Mouse (Mus musculus) lung, postnatal 10 days (tissue): ENCODE results near the gene Med13.

Experiments
- DNase-seq: peaks from one replicate; pipeline ENCODE4 v3.0.0; 2021

The Med13 gene

DNA sequence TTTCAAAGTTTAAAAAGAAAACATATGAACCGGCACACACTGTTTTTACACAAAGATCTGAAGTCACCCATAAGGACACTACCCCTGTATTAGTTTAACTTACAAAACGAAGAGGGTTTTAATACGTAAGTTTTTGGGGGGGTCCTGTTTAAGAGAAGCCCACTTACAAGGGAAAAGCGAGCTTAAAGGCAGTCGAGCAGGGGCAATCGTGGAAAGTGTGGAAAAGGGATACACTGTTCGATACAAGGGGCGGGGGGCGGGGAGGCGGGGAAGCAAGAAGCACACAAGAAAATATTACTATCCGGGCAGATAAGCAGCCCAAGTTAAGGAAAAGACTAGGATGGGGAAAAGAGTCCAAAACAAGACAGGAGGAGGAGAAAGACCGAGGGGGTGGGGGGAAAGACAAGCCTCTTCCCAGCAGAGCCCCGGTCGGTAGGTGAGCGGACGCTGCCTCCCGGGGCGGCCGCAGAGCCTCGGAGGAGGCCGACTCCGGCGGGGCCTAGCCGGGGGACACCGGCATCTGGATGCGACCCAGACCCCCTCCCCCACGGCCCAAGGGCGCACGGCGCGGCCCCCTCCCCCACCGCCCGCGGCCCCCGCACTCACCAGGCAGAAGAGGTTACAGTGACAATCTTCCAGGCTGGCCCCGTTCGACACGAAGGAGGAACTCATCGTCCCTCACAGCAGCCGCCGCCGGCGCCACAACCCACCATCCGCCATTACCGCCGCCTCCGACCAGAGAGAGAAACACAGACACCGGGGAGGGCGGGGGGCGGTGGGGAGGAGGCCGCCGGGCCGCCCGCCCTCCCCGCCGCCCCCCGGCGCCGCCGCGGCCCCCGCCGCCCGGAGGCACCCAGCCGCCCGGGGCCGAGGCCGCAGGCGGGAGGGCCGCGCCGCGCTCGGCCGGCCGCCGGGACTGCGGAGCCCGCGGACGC lies at the start of gene Med13:
Med13 (minus strand) TSS at position 749 of the 935 bp plus-strand sequence.
- DNase-seq = peak; percentile 61

DNA sequence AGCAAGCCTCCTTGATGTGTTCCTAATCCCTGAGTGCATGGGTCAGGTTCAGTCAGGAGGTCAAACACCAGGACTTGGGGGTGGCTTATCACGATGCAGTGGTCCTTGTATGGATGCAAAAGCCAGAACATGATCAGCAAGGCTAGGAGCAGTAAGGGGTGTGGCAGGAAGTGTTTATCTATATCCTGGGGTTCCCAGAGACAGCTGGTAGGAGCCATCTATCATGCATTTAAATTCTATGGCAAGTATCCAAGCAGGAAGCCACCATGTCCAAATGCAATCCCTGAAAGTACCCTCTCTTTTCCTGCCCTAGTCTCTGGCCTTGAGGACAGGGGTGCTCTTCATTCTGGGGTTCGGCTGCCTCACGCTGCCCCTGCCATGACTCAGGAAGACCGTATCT lies 47.2 kb upstream of the Med13 start:
- no peak for DNase-seq

DNA sequence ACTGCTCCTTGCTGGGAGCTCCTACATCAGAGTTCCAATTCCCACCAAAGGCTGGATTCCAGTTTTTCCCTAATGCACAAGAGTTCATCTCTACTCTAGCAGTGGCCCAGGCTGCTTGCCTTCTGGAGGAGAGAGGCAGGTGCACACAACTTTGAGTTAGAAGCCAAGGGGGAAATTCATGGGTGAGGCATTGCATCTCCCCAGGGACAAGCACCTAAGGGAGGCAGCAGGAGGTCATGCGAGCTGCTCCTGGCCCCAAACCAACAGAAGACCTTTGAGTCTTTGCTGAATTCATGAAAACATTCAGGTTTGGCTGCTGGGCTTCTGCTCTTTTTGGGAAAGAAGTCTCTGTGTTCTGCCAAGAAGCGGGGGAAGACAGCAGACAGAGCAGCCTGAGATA lies 46.4 kb upstream of the Med13 start:
- DNase-seq = no peak

DNA sequence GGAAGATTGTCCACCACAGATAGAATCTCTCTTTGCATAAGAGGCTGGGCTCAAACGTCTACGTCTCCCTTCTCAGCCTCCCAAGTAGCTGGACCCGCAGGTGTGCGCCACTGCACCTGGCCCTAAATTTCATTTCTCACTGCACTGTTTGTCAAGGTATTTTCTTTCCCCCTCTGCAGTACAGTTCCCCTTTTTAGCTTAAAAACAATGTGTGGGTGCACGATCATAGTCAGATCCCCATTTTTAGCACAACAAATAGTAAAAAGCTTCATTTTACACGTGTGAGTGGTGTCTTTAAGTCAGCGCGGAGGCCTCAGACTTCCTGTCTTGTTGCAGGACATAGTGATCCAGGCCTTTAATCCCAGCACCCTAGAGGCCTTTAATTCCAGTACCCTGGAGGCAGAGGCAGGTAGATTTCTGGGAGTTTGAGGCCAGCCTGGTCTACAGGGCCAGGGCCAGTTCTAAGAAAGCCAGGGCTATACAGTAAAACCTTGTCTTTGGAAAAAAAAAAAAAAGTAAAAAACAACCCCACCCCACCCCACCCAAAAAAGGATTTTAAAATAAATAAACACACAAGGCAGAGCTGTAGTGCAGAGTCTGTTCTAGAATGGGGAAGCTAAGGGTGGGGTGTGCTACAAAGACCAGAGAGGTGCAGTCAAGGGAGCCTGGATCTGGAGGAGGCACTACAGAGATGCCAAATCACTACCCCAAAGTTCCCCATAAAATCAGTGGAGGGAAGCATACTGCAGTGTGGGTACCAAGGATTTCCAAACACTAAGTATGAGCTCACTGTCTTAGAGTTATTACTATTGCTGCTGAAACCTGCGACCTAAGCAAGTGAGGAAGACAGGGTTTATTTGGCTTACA lies 42.1 kb upstream of the Med13 start:
- DNase-seq = no peak

DNA sequence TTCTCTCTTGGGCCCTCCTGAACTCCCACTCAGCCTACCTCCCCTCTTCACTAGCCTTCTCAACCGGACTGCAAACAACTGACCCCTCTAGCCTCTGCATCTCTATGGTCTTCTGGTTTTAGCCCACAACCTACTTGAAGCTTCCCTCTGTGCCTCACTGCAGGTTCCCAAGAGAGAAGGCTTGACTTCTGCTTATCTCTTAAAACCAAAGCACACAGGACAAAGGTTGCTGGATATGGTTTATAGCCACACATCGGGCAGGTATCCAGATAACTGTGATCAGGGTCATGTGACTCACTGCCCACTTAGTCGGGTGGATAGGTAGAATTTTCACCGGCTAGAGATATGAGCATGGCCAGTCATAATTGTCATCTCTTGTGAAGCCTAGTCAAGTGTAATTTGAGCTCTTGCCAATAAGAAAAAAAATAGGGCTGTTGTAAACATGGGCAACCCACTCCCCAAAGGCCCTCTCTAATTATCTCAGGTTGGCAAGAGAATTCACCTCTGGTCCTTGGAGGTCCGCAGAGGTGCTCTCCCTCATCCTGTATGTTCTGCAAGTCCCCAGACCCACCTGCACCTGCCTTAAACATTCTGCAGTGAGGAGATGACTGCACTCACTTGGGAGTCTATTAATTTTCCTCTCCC lies 39.7 kb upstream of the Med13 start:
- DNase-seq = no peak

DNA sequence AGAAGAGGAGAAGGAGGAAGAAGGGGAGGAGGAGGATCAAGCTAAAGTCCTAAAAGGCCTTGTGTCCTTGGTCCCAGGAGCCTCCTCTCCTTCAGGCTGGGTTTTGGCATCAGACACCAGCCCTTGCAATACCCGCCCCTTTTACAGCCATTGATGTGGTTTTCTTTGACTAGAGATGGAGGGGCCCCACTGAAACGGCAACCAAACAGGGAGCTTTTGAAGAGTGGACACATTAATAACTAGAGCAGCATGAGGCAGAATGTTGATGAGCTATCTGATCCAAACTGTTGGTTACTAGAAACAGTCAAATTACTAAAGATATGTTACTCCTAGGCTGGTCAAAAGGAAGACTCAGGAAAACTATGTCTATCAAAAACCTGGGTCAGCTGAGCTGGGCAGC lies 39.1 kb upstream of the Med13 start:
- DNase-seq = no peak

DNA sequence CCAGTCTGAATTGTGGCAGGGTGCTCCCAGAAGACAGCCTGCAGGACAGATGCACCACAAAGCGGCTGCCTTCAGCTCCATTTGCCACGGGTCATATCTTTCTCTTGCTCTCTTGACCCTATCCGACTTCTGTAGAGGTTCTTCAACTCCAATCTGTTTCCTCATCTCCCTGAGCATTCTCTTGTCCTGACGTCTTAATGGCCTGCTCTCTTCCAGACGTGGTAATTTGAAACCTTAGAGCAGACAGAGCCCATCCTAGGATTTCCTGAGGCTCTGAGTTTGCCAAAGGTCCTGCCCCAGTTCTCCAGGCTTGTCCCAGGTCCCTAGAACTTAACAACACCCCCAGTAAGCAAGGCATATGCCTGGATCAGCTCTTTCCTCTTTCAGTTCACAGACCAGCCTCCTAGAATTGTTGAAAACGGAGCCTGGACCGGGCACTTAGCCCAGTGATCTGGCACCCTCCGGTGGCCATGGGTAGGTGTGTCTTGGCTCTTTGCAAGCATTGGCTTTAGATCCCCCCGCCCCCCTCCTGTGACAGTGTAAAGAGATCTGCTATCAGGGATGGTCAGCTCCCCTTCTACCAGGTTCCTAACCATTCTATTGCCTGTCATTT lies 38.2 kb upstream of the Med13 start:
- DNase-seq = peak; percentile 77

DNA sequence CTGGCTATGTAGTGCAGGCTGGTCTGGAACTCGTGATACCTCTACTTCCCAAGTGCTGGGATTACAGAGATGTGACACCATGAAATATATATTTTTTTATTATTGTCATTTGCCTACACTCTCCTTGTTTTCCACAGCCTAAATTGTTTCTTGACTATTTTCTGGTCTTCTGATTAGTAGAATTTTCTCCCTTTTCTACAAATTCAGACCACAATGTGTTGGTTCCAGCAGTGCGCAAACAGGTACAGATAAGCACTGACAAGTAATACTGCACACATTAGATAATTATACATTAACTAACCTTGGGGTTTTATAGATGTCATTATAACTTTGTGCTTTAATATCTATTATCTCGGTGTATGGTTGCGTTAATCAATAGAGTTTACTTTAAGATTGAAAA lies 37.7 kb upstream of the Med13 start:
- DNase-seq = no peak

DNA sequence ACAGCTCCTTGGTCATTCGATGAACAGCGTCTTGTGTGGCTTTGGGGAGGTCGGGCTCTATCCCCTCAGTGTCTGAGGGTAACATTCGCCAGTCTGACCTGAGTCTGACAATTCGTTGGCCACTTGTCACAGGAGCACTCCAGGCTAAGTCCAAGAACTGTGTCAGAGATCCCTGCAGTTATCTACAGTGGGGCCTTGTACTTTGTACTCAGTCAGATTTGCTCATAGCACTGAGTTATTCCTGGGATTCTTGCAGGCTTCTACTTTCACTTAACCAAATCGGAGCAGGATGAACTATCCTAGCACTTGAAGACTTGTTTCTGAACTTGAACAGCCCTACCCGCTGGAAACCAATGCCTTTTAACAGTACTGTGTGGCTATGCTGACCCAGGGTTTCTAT lies 34.3 kb upstream of the Med13 start:
- DNase-seq = no peak

DNA sequence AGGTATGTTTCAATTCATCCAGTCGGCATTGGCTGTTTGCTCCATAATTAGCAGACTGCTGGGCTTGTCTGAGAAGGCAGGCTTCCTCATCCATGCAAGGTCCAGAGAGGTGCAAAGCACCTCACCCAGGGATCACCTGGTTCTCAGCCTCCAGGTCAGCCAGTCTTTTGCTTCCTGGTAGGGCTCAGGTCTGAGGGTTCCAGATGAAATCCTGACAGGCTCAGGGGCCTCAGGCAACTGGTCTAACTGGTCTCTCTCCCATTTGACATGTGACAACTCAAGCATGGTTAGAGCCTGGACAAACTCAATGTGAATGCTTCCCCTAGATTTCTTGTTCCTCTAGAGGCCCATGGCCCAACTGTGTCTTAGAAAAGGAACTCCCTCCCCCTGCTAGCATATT lies 32.9 kb upstream of the Med13 start:
- DNase-seq = no peak

DNA sequence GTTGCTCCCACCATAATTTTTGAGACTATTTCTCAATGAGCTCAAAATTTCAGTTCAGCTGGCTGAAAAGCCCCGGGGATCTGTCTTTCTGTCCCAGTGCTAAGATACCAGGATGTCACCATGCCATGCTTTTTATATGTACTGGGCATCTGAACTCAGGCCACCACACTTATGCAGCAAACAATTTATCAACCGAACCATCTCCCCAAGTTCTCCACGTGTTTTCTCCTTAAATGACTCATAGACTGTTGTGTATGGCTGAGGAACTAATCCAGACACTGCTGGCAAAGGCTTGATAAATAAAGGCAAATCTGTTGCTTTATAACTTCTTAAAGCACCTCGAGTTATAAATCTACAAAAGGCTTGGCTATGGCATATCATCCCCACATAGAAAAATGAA lies 32.1 kb upstream of the Med13 start:
- no peak for DNase-seq

DNA sequence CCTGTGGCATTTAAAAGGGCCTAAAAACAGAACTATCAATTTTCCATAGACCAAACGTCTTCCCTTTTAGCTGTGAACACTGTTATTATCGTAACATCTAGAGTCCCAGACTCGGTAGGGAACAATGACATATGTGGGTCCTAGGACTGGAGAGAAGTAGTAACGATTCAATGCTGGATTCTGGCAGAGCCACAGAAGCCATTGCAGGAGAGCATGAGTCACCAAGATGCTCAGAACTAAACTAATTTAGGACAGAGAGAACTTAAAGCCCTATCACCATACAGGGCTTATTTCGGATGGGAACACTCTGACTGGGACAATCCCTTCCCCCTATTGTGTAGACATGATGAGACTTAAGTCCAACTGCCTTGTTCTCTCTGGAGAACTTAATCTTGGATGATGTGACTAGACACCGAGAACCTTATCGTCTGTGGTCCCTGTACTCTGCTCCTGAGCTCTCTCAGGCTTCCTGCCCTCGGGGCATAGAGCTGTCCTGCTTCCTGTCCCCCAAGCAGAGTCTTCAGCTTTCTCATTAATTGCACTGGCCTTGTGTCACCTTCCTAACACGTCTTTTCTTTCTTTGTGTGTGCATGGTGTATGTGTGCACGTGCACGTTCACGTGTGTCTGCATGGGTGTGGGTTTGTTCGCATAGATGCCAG lies 31.5 kb upstream of the Med13 start:
- DNase-seq = no peak

DNA sequence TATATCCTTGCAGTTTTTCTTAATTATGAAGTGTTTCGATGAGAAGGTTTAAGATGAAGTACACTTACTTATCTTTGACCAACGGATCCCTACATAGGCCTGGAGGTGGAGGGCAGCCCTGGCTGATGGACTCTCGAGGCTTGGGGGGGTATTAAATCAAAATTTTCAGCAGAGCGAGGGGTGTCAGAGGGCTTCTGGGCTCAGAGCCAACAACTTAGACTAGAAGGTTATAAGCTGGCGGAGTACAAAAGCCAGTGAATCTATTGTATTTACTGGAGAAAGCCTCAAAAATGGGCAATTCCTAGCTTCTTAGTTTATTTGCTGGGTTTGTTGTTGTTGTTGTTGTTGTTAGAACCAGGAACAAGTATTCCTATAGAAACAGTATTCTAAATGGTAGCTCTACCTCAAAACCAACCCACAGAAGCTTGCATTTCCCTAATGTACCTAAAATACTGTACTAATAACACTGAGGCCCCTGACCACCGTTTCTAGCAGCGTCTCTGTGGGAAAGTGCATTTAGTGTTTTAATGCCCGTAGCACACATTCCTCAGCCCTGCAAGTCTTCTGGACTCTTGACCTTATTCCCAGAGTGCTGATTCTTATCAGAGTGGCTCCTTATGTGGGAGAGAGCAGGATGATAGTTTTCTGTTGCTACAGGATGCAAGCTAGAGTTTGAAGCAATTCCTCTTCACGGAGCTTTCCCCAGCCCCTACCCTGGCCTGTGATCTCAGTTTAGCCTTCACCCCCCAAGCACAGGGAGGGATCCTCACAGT lies 29.9 kb upstream of the Med13 start:
- no peak for DNase-seq

DNA sequence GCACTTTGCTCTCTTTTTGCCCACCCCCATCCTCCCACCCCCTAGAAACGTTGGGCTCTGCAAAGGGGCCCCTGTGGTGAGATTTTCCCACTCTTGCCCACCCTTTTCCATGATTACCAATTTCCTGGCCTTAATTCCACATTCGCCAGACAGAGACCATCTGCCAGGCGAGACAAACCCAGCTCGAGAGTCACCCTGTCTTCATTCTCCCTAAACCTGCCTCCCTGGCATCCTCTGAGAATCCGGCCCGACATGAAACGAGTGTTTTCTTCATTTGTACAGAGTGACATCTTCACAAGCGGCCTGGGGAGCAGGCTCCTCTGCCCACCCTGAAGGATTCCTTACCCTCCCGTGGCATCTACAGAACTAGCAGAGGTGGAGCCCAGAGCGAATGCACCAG lies 29.2 kb upstream of the Med13 start:
- no peak for DNase-seq

DNA sequence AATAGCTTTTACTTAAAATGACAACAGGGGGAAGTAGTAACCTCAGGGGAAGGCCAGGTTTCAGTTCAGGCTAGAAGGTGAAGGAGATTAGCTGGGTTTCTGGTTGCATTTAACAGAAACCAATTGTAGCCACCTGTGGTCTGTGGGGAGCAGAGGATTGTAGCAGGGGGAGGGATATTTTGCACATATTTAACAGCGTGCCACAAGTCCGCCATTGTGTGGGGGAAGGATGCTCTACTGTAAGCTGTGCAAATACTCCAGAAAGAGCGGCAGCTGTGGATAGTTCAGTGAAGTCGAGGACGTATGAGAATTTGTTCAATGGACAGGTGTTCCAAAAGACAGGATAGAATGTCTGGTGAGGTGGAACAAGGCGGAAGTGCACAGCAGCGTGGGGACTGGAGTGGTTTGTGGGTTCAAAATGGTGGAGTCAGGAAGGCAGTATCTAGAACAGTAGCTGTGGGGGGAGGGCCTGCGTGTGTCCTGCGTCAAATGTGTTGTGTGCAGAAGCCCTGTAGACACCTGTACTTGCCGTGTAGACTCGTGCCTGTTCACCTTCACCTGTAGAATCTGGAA lies 28.4 kb upstream of the Med13 start:
- DNase-seq = no peak

DNA sequence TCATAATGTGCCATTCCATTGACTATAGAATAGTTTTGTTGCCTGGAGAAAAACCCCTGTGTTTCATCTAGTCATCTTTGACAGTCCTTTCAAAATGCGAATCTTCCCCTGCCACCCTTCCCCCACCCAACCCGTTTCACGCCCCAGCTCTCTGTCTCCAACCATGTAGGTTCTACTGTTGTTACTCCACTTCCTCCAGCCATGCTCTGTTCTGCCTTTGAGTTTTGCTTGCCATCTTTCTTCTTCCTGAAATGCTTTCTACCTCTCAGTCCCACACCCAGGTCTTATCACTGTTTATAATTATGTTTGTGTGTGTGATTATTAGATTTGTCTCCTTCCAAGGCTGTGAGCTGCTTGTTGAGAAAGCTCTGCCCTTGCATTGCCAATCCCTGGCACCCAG lies 26.7 kb upstream of the Med13 start:
- DNase-seq = no peak

DNA sequence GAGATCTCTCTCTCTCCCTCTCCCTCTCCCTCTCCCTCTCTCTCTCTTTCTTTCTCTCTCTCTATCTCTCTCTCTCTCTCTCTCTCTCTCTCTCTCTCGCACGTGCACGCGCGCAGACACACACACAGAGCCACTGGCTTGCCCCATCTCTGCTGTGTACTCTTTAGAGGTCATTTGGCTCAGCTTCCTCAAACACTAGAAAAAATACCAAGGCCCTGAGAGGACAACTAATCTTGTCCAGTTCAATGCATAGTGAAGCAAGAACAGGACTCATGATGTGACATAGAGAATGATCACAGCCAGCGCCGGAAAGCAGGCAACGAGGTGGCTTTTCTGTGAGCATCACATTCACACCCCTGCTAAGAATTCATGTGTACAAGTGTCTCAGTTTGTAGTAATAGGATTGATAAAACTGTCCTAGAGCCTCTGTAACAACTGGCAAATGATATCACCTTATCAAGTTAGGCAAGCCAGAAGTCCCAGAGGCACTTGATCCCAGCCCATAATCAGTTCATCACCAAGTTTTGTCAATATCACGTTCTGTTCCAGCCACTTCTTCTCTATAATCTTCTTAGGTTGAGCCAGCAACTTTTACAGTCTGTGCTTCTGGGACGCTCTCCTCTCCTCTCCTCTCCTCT lies 25.2 kb upstream of the Med13 start:
- DNase-seq = no peak

DNA sequence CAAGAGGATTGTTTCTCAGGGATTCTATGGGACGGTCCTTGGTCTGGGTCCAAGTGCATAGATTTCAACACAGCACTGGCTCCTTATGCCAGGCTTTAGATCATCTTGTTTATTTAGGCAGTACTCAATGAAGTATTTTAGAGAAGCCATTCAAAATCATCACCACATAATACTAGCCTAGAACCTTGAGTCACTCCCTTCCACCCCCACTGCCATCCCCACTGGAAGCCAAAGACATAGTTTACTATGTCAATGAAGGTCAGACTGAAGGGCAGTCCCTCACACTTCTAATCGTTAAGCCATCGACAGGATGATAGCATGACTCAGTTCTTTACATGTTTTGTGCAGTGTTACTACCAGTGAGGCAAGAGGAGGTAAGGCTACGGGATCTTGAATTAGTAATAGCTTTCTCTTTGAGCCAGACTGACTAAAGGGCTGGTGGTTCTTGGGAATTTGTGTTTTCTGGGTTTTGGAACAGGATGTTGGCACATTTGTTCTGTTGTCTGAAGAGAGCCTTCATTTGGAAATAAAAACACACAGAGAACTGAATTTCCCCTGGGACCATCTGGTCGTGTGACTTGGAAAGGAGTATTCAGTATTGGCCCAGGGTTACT lies 24.2 kb upstream of the Med13 start:
- peak; percentile 22 for DNase-seq

DNA sequence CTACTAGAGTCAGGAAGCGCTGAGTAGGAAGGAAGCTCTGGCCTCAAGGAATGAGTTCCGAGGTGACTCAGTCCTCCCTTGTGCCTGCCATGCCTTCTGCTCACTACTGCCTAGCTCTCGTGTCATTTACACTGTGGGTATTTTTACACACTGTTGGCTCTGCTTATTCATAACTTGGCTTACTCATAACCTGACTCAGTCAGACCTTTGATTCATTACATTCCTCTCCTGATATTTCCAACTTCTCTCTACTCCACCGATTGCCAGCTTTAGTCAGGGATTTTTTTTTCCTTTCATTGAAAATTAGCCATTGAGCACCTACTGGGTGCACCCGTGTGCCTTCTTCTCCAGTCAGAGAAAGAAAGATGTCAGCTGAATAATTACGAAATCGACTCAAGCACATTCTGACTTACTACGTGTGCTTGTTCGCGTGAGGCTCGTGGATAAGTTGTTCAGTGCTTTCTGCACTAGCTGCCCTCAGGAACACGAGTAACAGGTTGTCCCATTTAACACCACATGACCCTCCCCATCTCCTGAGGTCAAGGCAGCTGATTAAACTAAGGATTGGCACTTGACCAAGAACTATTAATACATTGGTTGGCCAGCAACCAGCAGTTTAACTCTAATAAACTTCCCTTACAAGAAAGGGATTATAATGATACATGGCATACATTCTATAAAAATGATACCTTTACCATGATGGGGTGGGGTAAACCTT lies 23.3 kb upstream of the Med13 start:
- DNase-seq = no peak

DNA sequence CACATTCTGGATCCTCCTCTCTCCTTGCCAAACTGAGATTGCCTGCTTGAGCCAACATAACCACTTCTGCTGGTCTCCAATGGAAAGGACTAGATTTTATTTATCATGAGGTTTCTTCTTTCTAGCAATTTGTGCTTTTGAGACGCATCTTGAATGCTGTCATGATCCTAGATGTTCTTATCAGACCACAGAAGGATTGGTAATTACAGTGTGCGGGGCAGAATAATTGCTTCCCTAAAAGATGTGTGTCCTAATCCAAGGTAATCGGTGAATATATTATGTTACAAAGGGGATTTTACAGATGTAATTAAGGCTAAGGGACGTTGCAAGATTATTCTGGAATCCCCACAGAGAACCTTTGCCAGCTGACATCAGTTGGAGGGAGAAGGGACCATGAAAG lies 21.6 kb upstream of the Med13 start:
- no peak for DNase-seq
